Mouse (Mus musculus) liver, embryonic 16.5 days (tissue): ENCODE measurements around the gene Slain1. TPM values are rescaled to one million over a fixed set of nuclear protein-coding genes. Genes with fewer than 3 reads are reported as not detected.

ENCODE experiments used
- ATAC-seq: fragments of 200-750 bp; cut with Nextera tagmentation; 2 replicates; pipeline ENCODE4 v1.8.0; 2017; ENCODE audit warnings: low read depth, mild to moderate bottlenecking, moderate number of reproducible peaks, moderate library complexity
- H3K27ac ChIP-seq: fragments of 300-500 bp; sonication (generic); 2 replicates; pipeline ENCODE4 v1.5.1; 2014; ENCODE audit warnings: mild to moderate bottlenecking, low read length
- H3K27me3 ChIP-seq: fragments of 300-500 bp; sonication (generic); 2 replicates; pipeline ENCODE4 v1.6.1; 2014; ENCODE audit warnings: low read depth, low read length, mixed read lengths; ENCODE audit not compliant: control insufficient read depth, insufficient read depth
- H3K36me3 ChIP-seq: fragments of 300-500 bp; sonication (generic); 2 replicates; pipeline ENCODE4 v1.6.1; 2014; ENCODE audit warnings: mild to moderate bottlenecking; ENCODE audit not compliant: control insufficient read depth, insufficient read depth
- H3K4me1 ChIP-seq: fragments of 300-500 bp; sonication (generic); 2 replicates; pipeline ENCODE4 v1.6.1; 2014; ENCODE audit warnings: low read depth, low read length, mixed read lengths; ENCODE audit not compliant: control insufficient read depth
- H3K4me2 ChIP-seq: fragments of 300-500 bp; sonication (generic); 2 replicates; pipeline ENCODE4 v1.6.1; 2014; ENCODE audit warnings: low read depth, low read length, mixed read lengths
- H3K4me3 ChIP-seq: fragments of 300-500 bp; sonication (generic); 2 replicates; pipeline ENCODE4 v1.5.1; 2014; ENCODE audit warnings: low read depth, mild to moderate bottlenecking, low read length
- H3K9ac ChIP-seq: fragments of 300-500 bp; sonication (generic); 2 replicates; pipeline ENCODE4 v1.6.1; 2014; ENCODE audit warnings: low read depth, low read length
- H3K9me3 ChIP-seq: fragments of 300-500 bp; sonication (generic); replicated peaks from 2 replicates; pipeline ENCODE4 v1.6.1; 2016; ENCODE audit warnings: low read length; ENCODE audit not compliant: control insufficient read depth
- WGBS: fragments of 180-500 bp; shearing (Covaris S2); extraction: QIAGEN DNeasy Blood & Tissue Kit; methylation state at CpG from one replicate; pipeline ENCODE4 v1.1.7; 2014; ENCODE audit not compliant: insufficient replicate concordance; 5-methylcytosine and 5-hydroxymethylcytosine counted together
- polyA plus RNA-seq: library from polyadenylated mRNA; unstranded; fragments of >200 nt; fragmentation: Nextera tagmentation; extraction: Ambion mirVana; gene quantifications from 2 replicates; pipeline ENCODE4 v1.2.1, GENCODE M21; 2015

Slain1 gene
- polyA plus RNA-seq, 1 experiment from 2014 or later: 0.08 TPM

- Histone ChIP-seq H3K27me3 (peaks cover 12% of the 10 kb centered on the region), H3K36me3 (no peaks in the 10 kb centered on the region), H3K9ac (no peak overlapping the region), H3K4me3 (no peak overlapping the region), H3K9me3 (no peaks in the 10 kb centered on the region), H3K4me1 (no peaks in the 10 kb centered on the region), H3K27ac (no peak overlapping the region), H3K4me2 (no peak overlapping the region)
- ATAC-seq: no peak
- WGBS: 59% methylated on average over 5 of the region's 5 CpGs
These were observed 5.4 kb downstream of the Slain1 start for GRCm38 (mm10) chr14:103655448-103655847.

- H3K9ac ChIP-seq: no peak overlapping the region
- H3K4me3 ChIP-seq: no peak overlapping the region
- no peaks in the 10 kb centered on the region for H3K4me1 ChIP-seq
- no peak overlapping the region for H3K27ac ChIP-seq
- ATAC-seq: no peak
- 49% methylated on average over 4 of the region's 4 CpGs for WGBS
- no peaks in the 10 kb centered on the region for H3K36me3 ChIP-seq
- no peaks in the 10 kb centered on the region for H3K9me3 ChIP-seq
- no peak overlapping the region for H3K4me2 ChIP-seq
- H3K27me3 ChIP-seq: no peaks in the 10 kb centered on the region
These were observed 7.8 kb downstream of the Slain1 start for GRCm38 (mm10) chr14:103657876-103658275.

GRCm38 (mm10) chr14:103663026-103663425, 13.0 kb downstream of the Slain1 start:
- H3K27ac ChIP-seq: no peak overlapping the region
- 71% methylated on average over 7 of the region's 7 CpGs for WGBS
- ATAC-seq: no peak
- no peaks in the 10 kb centered on the region for H3K27me3 ChIP-seq
- H3K4me3 ChIP-seq: no peak overlapping the region
- no peaks in the 10 kb centered on the region for H3K9me3 ChIP-seq
- no peak overlapping the region for H3K9ac ChIP-seq
- H3K4me2 ChIP-seq: no peak overlapping the region
- no peaks in the 10 kb centered on the region for H3K36me3 ChIP-seq
- H3K4me1 ChIP-seq: no peaks in the 10 kb centered on the region

- H3K36me3 ChIP-seq: no peaks in the 10 kb centered on the region
- WGBS: 48% methylated on average over 4 of the region's 4 CpGs
- H3K27ac ChIP-seq: no peak overlapping the region
These were observed 14.4 kb downstream of the Slain1 start for GRCm38 (mm10) chr14:103664391-103664790.

GRCm38 (mm10) chr14:103666347-103666954, 16.4 kb downstream of the Slain1 start:
- Histone ChIP-seq H3K9me3 (no peaks in the 10 kb centered on the region), H3K27ac (no peak overlapping the region), H3K27me3 (no peaks in the 10 kb centered on the region), H3K4me2 (no peak overlapping the region), H3K36me3 (no peaks in the 10 kb centered on the region), H3K4me1 (no peaks in the 10 kb centered on the region), H3K4me3 (no peak overlapping the region), H3K9ac (no peak overlapping the region)
- ATAC-seq: no peak
- 48% methylated on average over 8 of the region's 8 CpGs for WGBS

More at GRCm38 (mm10) chr14:103664391-103664790, 14.4 kb downstream of the Slain1 start:
- H3K27me3 ChIP-seq: no peaks in the 10 kb centered on the region
- H3K9ac ChIP-seq: no peak overlapping the region
- no peak overlapping the region for H3K4me3 ChIP-seq
- no peak overlapping the region for H3K4me2 ChIP-seq
- no peak for ATAC-seq
- no peaks in the 10 kb centered on the region for H3K9me3 ChIP-seq
- H3K4me1 ChIP-seq: no peaks in the 10 kb centered on the region

- no peak for ATAC-seq
- H3K4me2 ChIP-seq: no peak overlapping the region
- H3K4me1 ChIP-seq: no peaks in the 10 kb centered on the region
- no peak overlapping the region for H3K9ac ChIP-seq
- H3K27ac ChIP-seq: no peak overlapping the region
- H3K27me3 ChIP-seq: no peaks in the 10 kb centered on the region
- 72% methylated on average over 8 of the region's 8 CpGs for WGBS
- no peaks in the 10 kb centered on the region for H3K9me3 ChIP-seq
- no peaks in the 10 kb centered on the region for H3K36me3 ChIP-seq
- no peak overlapping the region for H3K4me3 ChIP-seq
These were observed 17.0 kb downstream of the Slain1 start for GRCm38 (mm10) chr14:103667036-103667435.

- 44% methylated on average over 18 of the region's 18 CpGs for WGBS
- Histone ChIP-seq H3K9me3 (no peaks in the 10 kb centered on the region), H3K4me2 (no peak overlapping the region), H3K27me3 (no peaks in the 10 kb centered on the region), H3K27ac (no peak overlapping the region), H3K4me1 (no peaks in the 10 kb centered on the region), H3K36me3 (no peaks in the 10 kb centered on the region), H3K4me3 (no peak overlapping the region), H3K9ac (no peak overlapping the region)
- ATAC-seq: no peak
These were observed 29.6 kb downstream of the Slain1 start for GRCm38 (mm10) chr14:103679395-103680217.

- Histone ChIP-seq H3K4me1 (no peaks in the 10 kb centered on the region), H3K27me3 (no peaks in the 10 kb centered on the region), H3K9ac (no peak overlapping the region), H3K9me3 (no peaks in the 10 kb centered on the region), H3K4me2 (no peak overlapping the region), H3K36me3 (no peaks in the 10 kb centered on the region), H3K4me3 (no peak overlapping the region), H3K27ac (no peak overlapping the region)
- 56% methylated on average over 7 of the region's 7 CpGs for WGBS
- no peak for ATAC-seq
These were observed 30.3 kb downstream of the Slain1 start for GRCm38 (mm10) chr14:103680285-103680819.
